Mouse (Mus musculus) skeletal muscle tissue, adult 2 months (tissue): Measurements from ENCODE around the gene Coa5.

Source experiments
- DNase-seq: peaks from one replicate; pipeline ENCODE4 v3.0.0-alpha.2; 2012; ENCODE audit warnings: low read depth, low spot score

The Coa5 gene

DNA sequence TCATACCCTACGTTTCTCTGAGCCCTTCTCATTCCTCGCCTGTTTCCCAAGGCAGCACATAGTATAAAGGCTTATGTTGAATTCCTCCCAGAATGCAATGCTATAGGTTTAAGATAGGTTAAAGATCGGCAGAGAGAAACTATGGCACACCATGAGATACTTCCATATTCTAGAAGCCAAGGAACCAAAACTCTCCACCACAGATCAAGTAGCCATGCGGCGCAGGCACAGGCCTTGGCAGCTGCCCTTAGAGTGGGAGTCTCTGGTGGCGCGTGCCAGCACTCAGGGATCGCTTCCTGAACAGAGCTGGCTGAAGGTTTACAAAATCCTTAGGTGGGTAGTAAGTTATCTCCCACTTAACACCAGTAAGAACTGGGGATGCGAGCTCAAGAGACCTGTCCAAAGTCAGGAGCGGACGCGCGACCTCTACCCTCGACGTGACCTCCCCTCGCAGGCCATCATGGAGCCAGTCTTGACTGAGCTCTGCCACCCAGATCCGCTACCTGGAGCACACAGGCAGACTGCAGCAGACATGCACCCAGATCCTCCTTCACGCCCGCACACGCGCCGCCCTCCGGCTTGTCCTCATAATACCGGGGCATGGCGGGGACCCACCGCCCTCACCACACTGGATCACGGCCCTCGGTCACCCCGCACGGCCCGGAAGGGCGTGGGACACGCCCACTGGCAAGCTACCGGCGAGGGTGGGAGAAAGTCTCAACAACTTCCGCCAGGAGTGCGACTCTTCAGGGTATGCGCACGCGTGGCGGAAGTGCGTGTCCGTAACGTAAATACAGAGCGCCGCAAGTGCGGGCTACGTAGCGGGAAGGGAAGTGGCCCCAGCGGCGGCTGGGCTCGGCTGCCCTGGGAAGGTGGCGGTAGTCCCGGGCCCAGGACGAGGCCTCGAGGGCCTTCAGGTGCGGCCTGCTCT lies at the start of gene Coa5, which contains the start of gene Unc50:
TSS of gene Coa5 (minus strand) at position 738 of the 931 bp plus-strand sequence.
TSS of gene Unc50 (plus strand) at position 774 of the 931 bp plus-strand sequence.
- DNase-seq, result peak; percentile 96

DNA sequence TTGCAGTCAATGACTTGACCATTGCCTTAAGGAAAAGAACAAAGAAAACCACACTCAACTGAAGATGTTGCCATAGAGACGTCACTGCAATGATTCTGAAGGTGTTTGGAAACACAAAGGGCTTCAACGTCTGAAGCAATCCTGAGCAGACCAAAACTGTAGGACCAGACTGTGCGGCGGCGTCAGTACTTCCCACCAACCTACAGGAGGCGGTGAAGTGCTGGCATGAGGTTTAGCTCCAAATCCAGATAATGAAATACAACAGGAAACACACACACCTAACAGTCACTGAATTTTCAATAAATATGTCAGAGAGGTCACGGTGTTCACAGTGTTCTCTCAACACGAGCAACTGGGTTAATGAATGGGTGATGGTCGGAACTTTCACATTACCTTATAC lies 49.2 kb upstream of the Coa5 start:
- DNase-seq, result no peak

DNA sequence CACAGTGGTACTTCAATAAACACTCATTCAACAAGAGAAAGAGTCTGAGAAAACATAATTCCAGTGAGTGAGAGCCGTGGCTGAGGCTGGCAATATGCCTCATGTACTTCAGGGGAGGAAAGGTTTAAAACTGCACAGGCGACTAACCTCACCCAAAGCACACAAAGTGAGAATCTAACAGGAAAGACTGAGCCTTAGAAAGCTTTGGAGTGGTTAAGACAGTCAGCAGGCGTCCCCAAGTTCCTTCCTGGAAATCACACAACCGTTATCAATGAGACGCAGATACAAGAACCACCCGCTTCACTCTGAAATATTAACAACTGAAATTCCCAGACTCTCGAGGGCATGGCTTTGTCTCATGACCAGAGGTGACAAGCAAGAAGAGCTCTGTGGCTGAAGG lies 48.5 kb upstream of the Coa5 start:
- no peak for DNase-seq

DNA sequence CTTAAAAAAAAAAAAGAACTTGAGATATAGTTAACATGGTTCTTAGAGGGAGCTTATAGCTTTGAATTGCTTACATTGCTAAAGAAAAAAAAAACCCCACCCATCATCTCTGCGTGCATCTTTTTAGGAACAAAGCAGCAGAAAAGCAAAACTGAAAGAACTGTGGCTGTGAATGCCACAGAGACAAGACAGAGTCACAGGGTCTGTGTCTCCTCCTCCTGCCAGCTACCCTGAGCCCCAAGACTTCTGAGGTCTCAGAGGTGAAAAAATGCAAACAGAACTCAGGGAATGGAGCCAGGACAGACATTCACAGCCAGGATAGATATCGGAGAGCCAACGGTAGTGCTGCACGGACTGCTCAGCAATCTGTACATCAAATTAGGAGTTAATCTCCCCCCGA lies 48.0 kb upstream of the Coa5 start:
- DNase-seq, result no peak

DNA sequence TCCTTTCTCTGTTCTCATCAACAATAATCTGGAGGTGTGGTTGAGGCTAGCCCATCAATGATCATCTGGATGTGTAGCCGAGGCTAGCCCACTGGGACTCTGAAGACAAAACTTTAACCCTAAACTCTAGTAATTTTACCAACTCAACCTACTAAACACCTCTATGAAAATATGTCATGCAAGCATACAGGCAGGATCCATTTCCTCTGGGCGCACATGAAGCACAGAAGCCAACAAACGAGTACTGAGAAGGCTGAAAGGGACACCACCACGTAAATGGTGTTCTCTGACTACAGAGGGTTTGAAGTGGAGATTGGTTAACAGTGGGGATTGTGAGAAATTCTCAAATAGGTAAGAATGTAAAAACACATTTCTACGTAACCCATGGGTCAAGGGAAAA lies 47.3 kb upstream of the Coa5 start:
- DNase-seq, result no peak

DNA sequence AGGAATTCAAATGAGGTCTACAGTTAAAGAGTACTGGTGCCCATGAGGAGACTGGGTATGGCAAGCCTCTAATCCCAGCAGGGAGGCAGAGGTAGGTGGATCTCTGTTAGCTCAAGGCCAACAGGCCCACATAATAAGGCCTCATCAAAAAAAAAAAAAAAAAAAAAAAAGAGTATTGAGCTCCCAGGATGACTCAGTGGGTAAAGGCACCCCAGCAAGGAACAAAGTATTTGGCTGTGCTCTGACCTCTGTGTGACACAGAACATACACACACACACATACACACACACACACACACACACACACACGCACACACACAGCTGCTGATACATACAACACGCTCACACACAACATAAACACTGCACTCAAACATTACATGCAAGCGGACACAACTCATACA lies 45.4 kb upstream of the Coa5 start:
- DNase-seq, result no peak

DNA sequence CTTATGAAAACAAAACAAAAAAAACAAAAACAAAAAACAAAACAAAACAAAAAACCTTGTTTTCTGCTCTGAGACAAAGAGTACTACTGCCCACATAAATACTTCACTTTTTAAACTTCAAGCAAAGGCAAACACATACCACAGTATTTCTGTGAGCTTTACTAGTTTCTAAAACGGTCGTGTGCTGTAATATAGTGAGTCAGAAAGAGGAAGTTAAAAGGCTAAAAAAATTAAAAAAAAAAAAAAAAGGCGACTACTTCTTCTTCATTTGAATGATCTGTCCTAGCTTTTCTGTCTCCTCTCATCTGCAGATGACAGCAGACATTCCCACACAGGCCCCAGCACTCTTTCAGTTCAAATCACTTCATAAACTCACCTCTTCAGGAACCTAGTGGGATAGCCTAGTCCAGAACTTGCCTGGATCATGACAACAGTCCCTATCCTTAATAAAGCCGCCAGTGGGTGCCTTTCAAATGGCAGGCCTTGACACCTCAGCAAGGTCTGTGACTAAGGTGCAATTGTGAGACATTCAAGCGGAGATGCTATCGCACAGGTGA lies 44.8 kb upstream of the Coa5 start:
- no peak for DNase-seq

DNA sequence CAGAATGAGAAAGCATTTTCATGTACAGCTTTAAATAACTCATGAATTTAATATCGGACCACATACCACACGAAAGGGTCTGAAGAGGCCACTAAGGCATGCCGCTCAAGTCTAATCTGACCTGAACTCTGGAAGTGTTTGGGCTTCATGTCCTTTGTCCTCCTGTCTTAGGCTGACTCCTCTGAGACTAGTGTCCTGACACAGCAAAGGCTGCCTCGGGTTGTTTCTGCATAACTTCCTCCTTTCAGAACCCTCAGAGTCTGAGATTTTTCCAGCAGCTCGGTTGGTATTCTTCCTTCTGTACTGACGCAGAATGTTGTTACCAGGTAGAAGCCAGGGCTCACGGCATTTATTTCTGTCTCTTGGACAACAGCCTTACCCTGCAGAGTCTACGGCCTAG lies 44.1 kb upstream of the Coa5 start:
- no peak for DNase-seq

DNA sequence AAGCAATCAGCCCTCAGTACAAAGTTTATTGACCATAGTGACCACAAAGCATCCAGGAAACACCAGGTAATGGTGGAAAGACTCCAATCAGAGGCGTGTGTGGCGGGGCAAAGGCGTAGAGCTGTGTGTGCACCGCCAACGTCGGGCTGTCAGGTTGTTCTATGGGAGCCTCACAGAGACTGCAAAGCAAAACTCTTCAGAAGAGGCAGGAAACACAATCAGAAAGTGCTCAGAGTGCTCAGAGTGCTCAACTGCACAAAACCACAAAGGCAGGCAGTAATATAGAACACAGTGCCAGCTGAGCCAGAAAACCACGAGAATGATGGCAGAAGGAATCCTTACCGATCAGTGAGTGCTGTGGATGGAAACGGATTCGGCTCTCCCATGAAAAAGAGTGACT lies 43.3 kb upstream of the Coa5 start:
- no peak for DNase-seq

DNA sequence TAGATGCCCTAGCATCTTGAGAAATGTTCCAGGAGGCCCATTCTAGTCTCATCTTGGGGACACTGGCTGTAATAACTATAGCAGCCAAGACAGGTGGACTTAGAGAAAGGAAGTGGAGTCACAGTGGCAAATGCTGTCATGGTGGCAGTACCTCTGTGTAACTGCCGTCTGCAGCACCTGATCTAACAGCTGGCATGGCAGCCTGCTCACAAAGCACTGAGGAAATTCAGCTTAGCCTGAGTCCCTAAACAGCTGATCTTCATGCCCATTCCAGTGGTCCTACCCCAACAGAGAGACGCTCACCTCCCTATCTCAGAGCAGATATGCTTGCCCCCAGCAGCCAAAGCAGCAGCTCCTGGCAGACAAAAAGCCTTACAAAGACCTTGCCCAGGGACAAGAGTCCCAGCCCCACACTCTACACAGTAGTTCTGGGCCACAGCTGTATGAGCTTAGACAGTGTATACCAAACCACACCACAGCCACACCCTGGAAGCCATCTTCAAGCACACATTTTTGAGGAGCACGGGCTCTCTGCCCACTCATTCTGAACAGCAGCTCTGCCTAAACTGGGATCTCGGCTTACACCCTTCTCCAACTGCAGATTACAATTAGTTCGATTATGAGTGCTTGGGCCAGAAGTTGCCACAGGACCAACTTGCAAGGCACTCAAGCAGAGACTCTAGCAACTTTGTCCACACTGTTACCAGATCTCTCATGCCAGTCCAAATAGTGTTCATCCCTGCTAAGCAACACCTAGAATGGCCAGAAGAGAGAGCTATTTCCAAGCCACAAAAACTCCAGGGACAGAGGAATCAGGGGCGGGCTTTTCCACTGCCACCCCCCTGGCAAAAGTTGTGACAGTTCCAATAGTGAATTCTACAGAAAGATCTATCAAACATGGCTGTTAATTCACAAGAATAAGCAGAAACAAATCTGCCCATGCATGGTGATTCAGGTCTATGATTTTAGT lies 41.6 kb upstream of the Coa5 start:
- no peak for DNase-seq

DNA sequence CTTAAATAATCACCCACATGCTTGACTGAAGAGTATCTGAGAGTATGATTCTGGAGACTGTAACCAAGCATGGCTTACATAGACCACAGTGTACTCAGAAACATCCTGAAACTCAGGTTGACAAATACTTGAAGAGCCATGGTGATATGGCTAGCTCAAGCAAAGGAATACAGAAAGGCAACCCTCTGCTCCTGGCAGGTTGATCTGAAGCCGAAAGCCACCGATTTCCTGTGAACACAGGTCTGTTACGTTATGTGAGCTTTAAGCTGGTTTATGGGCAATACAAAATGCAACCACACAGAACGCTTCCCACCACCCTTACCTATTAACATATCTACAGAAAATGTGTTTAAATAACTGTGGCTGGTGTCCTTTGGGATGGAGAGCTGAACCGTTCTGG lies 39.1 kb upstream of the Coa5 start:
- DNase-seq, result no peak

DNA sequence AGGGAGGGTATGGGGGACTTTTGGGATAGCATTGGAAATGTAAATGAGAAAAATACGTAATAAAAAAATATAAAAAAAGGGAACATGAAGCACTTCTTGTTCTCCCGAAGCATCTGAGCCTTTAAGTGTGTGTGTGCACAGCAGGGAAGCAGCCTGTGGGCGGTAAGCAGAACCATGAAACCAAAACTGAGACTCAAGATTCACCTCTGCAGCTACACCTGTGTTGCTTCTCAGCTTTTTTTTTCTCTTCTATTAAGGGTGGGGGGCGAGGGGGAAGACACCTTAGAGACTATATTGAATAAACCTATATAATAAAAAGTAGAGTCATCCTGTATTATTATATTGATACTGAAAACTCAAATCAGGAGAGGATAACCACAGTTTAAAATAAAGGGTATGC lies 37.9 kb upstream of the Coa5 start:
- no peak for DNase-seq

DNA sequence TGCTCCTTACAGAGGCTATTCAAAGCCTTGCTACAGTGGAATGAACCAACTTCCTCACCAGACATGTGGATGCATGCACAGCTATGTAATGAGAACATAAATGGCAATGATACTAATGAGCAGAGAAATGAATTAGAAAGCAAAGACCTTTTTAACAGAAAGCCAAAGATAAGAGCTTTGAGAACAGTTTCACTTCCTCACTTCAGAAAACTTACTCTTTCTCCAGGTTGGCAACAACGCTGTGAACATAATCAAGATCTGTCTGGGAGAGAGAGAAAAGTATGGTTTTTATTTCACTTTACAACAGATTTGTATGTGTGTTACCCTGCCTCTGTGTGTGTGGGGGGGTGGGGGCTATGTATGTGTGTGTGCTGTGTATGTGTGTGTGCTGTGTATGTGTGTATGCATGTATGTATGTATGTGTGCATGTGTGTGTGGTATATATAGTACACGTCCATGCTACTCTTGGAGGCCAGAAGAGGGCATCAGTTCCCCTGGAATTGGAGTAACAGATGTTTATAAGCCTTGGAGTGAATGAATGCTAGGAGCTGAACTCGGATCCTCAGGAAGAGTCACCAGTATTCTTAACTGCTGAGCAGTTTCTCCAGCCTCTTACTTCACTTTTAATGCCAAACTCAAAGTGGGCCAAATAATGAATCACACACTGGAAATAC lies 36.6 kb upstream of the Coa5 start:
- DNase-seq, result no peak

DNA sequence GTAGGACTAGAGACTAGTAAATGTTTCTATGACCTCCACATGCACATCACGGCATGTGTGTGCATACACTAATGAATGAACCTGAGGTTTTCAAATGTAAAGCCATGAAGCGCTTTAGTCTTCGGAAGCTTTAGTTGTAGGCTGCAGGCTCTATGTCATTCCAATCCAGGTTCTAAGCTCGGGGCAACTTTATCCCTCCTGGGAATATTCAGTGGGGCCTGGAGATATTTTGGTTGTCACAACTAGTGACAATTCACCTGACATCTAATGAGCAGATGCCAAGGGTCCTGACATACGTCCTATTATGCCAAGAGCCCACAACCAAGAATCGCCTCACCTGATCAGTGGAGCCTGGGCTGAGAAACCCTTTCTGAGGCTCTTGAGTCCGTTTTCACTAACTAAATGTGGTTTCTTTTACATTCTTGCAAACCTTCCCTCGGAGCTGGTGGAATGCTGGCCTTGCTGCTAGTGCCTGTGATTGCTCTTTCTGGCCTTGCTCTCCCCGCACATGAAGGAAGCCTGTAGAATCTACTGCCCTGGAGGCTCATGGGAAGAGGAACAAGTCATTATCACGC lies 35.1 kb upstream of the Coa5 start:
- DNase-seq, result no peak

DNA sequence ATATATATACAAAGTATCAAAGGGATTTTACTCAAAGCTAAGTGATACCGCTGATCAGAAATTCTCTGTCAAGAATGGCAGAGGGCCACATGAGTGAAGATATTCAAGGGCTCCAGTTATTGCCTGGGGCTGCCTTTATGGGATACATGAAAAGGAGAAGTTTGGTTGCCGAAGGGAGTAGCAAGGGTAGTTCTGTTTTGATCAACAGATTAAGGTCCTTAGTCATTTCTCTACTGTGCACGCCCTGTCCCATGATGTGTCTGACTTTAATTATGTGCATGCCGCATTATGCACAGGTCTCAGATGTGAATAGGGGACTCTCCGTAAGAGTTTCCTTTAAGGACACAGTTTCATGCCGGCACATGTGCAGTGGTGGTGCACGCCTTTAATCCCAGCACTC lies 27.6 kb upstream of the Coa5 start:
- no peak for DNase-seq

DNA sequence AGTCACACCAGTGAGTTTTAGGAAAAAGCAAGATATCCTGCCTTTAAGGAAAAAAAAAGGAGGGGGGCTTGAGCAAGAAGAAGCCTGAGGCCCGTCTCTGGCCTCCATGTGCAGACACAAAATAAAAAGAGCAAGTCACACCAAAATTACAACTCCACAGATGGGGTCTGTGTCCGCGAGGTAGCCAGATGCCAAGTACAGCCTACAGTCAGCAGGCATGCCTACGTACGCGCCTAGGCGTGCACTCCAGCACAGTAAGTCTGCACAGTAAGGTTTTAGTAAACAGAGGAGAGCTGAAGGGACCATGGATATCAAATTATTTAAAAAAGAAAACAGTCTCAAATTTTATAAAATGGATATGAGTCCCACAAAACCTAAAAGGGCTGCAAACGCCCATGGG lies 21.4 kb upstream of the Coa5 start:
- no peak for DNase-seq

DNA sequence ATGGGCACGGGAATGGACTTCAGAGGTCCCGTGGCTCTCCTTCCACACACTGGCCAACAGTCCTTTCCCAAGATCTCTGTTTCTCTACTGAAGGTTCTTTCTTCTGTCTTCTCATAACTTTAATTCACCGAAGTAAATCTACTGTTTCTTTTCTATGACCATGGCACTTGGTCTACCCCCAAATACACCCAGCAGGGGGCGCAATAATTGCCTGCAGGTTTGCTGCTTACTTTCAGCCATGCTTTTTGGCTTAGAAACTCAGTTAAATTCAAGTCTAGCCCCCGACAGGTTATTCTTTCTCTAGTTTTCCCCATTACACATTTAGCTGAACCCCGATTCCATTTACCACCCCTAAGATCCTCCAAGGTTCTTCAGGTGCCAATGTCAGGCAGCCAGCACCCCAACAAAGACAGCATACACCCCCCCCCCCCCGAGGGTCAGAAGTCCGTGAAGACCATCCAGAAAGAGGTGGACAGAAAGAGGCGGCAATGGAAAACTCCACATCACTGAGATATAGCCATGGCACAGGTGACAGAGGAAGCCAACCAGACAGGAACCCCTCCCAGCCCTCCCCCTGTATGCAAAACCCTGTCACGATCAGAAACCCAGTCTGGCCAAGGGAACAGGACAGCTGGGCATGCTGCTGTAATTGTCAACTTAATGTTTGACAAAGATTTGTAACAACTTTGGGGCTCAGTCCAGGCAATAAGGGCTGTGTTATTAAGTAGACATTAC lies 18.6 kb upstream of the Coa5 start:
- DNase-seq, result no peak

DNA sequence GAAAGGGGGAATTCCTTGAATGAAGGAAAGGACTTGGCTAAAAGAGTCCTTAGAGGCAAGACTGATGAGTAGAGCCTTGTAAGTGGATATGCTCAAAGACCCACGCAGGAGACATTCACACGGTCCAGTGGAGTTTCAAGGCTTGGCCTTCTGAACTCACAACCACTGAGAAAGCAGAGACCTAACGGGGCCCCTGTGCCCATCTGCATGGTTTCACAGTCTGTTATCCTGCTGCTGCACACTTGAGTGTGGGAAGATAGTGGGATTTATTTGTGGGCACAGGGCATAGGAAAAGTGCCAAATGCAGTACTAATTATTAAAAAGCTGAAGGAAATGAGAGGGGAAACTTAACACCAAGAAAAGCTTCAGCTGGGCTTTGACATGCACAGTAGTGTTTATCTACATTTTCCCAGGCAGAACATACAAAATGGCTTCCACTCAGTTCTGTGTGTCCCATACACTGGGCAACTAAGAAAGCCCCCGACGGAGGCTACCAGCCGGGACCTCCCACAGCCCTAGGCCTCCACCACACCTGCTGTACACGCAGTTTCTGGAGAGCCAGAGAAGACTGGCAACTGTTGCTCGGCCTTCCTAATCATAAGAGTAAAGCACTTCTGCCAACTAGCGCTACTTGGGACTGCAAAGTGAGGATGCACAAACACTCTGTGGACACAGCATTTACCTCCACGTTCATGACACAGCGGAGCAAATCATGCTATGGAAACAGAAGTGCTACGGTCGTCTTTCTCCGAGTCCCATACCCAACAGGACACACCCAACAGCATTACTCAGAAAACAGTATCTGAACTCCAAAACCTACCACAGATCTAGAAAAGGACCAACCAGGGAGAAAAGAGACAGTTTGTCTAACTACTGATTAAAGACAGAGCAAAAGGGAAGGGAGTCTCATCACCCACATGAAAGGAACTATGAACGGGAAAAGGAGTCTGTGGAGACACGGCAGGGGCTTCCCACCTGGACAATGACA lies 13.2 kb upstream of the Coa5 start:
- no peak for DNase-seq

DNA sequence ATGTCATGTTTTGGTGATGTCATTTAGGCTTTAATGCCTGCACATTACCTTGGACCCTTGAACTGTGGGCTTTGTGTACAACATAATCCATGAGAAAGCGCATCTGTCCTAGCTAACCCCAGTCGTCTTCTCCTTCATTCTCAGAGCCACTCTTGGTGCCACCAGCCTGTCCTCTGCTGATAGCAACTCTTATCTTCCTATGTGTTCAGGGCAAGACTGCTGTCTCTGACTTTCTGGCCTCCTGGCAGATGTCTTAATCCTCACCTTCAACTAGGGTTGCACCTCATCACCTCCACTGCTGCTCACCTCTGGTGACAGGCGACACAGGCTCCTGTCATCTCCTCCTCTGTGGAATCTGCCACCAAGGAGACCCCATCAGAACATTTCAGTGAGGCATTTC lies 6.5 kb upstream of the Coa5 start:
- DNase-seq, result no peak
